Mouse (Mus musculus) embryonic facial prominence, embryonic 15.5 days (tissue): ENCODE data around the gene Ofcc1. TPM values are rescaled to one million over a fixed set of nuclear protein-coding genes. Genes with fewer than 3 reads are reported as not detected.

ENCODE experiments used
- ATAC-seq: fragments of 200-750 bp; cut with Nextera tagmentation; 2 replicates; pipeline ENCODE4 v1.8.0; 2017; ENCODE audit warnings: low read depth, moderate TSS enrichment; ENCODE audit not compliant: insufficient number of reproducible peaks, low FRiP score, low TSS enrichment
- H3K27ac ChIP-seq: fragments of 300-500 bp; sonication (generic); replicated peaks from 2 replicates; pipeline ENCODE4 v1.5.1; 2015; ENCODE audit warnings: mild to moderate bottlenecking, inconsistent platforms
- H3K27me3 ChIP-seq: fragments of 300-500 bp; sonication (generic); 2 replicates; pipeline ENCODE4 v1.6.1; 2015; ENCODE audit warnings: inconsistent platforms
- H3K36me3 ChIP-seq: fragments of 300-500 bp; sonication (generic); 2 replicates; pipeline ENCODE4 v1.6.1; 2015; ENCODE audit warnings: mild to moderate bottlenecking, inconsistent platforms
- H3K4me1 ChIP-seq: fragments of 300-500 bp; sonication (generic); 2 replicates; pipeline ENCODE4 v1.6.1; 2015; ENCODE audit warnings: inconsistent platforms
- H3K4me2 ChIP-seq: fragments of 300-500 bp; sonication (generic); replicated peaks from 2 replicates; pipeline ENCODE4 v1.6.1; 2015; ENCODE audit warnings: mild to moderate bottlenecking, inconsistent platforms
- H3K4me3 ChIP-seq: fragments of 300-500 bp; sonication (generic); replicated peaks from 2 replicates; pipeline ENCODE4 v1.5.1; 2015; ENCODE audit warnings: mild to moderate bottlenecking, inconsistent platforms
- H3K9ac ChIP-seq: fragments of 300-500 bp; sonication (generic); 2 replicates; pipeline ENCODE4 v1.6.1; 2015; ENCODE audit warnings: inconsistent platforms
- H3K9me3 ChIP-seq: fragments of 300-500 bp; sonication (generic); replicated peaks from 2 replicates; pipeline ENCODE4 v1.6.1; 2016; ENCODE audit warnings: inconsistent platforms
- WGBS: fragments of 180-500 bp; shearing (Covaris S2); methylation state at CpG from one replicate; pipeline ENCODE4 v1.1.7; 2015; 5-methylcytosine and 5-hydroxymethylcytosine counted together
- polyA plus RNA-seq: library from polyadenylated mRNA; unstranded; fragments of >200 nt; fragmentation: Nextera tagmentation; extraction: Ambion mirVana; gene quantifications from 2 replicates; pipeline ENCODE4 v1.2.1, GENCODE M21; 2015

The Ofcc1 gene
- polyA plus RNA-seq: 0.16 and 0.21 TPM in 2 replicates

DNA sequence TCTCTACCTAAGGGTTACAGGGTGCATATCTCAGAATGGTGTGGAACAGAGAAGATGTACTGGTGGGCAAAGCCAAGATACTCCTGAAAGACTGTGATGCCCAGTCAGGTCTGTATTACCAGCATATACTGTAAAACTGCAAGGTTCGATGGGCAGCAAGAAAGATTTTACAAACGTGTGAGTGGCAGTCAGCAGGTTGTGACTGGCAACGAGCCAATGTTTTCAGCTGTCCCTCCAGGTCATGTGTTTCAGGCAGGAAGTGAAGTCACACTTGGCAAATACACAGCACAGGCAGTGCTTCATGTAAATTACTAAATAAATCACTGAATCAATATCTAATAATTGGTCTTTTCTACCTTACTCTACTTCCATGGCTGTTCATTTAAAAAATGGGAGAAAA is at the start of gene Ofcc1:
Gene Ofcc1, minus strand, starts transcription at position 163 of the 400 bp plus-strand sequence.
- no peak within 1 kb of the TSS for H3K4me2 ChIP-seq
- no peak within 1 kb of the TSS for H3K4me3 ChIP-seq
- no peak within 1 kb of the TSS for H3K27ac ChIP-seq
- no peak for ATAC-seq
- H3K9me3 ChIP-seq: no peaks in the 10 kb centered on the region
- H3K4me1 ChIP-seq: no peaks in the 10 kb centered on the region
- H3K36me3 ChIP-seq: no peaks in the 10 kb centered on the region
- 46% methylated on average over 3 of the region's 3 CpGs for WGBS
- no peaks in the 10 kb centered on the region for H3K27me3 ChIP-seq
- H3K9ac ChIP-seq: no peak within 1 kb of the TSS

DNA sequence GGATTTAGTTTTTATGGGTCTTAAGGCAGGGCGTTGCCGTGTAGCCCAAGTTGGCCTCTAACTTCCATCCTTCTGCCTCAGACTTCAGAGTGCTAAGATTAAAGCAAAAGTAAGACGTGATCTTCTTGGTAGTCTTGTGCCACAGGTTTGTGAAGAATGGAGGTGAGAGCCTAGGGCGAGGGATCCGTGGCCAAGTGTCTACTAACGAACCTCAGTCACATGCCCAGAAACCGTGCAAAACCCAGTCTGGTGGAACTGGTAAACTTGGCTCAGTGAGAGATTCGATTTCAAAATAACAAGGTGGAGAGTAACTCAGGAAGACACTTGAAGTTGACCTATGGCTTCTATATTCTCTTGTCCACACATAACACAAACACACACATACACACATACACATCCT is 28.9 kb upstream of the Ofcc1 start:
- no peaks in the 10 kb centered on the region for H3K36me3 ChIP-seq
- no peaks in the 10 kb centered on the region for H3K4me1 ChIP-seq
- no peak for ATAC-seq
- H3K9ac ChIP-seq: no peak overlapping the region
- no peak overlapping the region for H3K4me3 ChIP-seq
- H3K27ac ChIP-seq: no peak overlapping the region
- H3K27me3 ChIP-seq: no peaks in the 10 kb centered on the region
- H3K9me3 ChIP-seq: no peaks in the 10 kb centered on the region
- H3K4me2 ChIP-seq: no peak overlapping the region
- 88% methylated on average over 8 of the region's 8 CpGs for WGBS

DNA sequence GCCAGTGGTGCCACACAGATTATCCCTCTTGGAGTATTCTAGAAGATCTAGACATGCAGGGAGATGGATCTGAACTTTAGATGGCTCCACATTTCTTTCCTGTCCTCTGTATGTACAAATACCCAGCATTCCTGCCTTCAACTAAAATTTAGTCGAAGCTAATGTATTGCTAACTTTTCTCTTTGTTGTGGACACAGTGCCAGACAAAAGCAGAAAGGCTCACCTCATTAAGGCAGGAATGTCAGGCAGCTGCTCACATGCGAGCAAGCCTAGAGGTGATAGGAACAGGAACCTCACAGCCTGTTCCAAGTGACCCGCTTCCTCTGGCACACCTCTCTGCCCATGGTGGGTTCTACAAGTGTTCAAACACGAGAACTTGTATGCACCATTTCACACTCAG is 26.2 kb upstream of the Ofcc1 start:
- no peaks in the 10 kb centered on the region for H3K9me3 ChIP-seq
- WGBS: 41% methylated on average over 4 of the region's 4 CpGs
- H3K36me3 ChIP-seq: no peaks in the 10 kb centered on the region
- H3K27ac ChIP-seq: no peak overlapping the region
- H3K4me1 ChIP-seq: no peaks in the 10 kb centered on the region
- ATAC-seq: no peak
- H3K4me3 ChIP-seq: no peak overlapping the region
- no peaks in the 10 kb centered on the region for H3K27me3 ChIP-seq
- no peak overlapping the region for H3K9ac ChIP-seq
- H3K4me2 ChIP-seq: no peak overlapping the region

DNA sequence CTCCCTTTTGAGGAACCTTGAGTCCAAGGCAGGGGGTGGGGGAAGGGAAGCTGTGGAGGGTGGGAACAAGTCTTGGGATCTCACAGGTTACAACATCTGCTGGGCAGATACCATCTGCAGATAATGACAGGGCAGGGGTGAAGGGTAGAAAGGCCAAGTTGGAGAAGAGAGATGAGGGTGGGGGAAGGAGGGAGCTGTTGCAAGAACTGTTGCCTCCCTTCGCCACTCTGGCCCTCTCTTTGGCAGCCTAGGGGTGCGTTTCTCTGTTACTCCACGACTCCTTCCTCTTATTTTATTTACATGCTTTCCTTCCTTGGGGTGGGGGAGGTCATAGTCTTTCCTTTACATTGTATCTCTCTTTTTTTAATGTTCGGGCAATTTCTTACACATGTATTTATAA is 23.7 kb upstream of the Ofcc1 start:
- H3K4me3 ChIP-seq: no peak overlapping the region
- ATAC-seq: no peak
- 56% methylated on average over 4 of the region's 4 CpGs for WGBS
- H3K4me1 ChIP-seq: no peaks in the 10 kb centered on the region
- H3K27me3 ChIP-seq: no peaks in the 10 kb centered on the region
- H3K9me3 ChIP-seq: no peaks in the 10 kb centered on the region
- no peak overlapping the region for H3K9ac ChIP-seq
- H3K27ac ChIP-seq: no peak overlapping the region
- H3K36me3 ChIP-seq: no peaks in the 10 kb centered on the region
- H3K4me2 ChIP-seq: no peak overlapping the region

DNA sequence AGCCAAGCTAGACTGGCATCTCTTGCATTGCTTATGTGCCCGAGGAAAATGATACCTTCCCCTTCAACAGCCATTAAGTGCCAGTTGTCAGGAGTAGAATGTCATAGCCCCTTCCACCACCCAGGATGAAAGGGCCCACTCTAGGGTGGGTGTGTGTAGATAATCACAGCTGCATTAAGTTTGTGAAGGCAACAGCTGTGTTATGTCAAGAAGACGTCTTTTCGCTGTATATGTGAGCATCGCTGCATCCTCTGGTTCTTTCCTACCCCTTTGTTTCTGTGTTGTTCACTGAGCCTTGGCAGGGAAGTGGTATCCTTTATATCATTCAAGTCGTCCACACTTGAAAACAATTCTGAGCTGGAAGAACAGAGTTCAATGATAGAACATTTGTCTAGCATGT is 15.5 kb upstream of the Ofcc1 start:
- Histone ChIP-seq H3K36me3 (no peaks in the 10 kb centered on the region), H3K27me3 (no peaks in the 10 kb centered on the region), H3K4me2 (no peak overlapping the region), H3K27ac (no peak overlapping the region), H3K9me3 (no peaks in the 10 kb centered on the region), H3K4me3 (no peak overlapping the region), H3K4me1 (no peaks in the 10 kb centered on the region), H3K9ac (no peak overlapping the region)
- ATAC-seq: no peak
- WGBS: 51% methylated on average over 5 of the region's 5 CpGs

DNA sequence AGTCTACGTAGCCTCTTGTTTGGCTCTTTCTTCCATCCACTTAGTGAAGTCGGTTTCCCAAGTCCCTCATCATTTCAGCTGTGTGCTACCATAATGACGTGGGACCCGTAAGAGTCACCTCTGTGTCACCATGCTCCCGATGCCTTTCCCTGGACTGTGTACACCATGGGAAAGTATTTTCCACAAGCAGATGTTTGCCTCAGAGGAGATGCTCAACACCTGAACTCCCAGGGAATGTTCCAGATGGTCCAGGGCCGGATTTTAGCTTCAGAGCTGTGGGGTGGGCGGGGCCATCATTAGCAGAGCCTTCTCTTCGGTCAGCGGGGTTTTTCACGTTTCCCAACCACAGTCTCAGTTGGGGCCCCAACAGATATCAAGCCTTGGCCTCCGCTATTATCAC is 5.5 kb upstream of the Ofcc1 start:
- H3K27ac ChIP-seq: no peak overlapping the region
- WGBS: 85% methylated on average over 11 of the region's 11 CpGs
- no peaks in the 10 kb centered on the region for H3K4me1 ChIP-seq
- no peak overlapping the region for H3K9ac ChIP-seq
- no peak for ATAC-seq
- H3K36me3 ChIP-seq: no peaks in the 10 kb centered on the region
- H3K4me2 ChIP-seq: no peak overlapping the region
- H3K27me3 ChIP-seq: no peaks in the 10 kb centered on the region
- H3K4me3 ChIP-seq: no peak overlapping the region
- no peaks in the 10 kb centered on the region for H3K9me3 ChIP-seq

DNA sequence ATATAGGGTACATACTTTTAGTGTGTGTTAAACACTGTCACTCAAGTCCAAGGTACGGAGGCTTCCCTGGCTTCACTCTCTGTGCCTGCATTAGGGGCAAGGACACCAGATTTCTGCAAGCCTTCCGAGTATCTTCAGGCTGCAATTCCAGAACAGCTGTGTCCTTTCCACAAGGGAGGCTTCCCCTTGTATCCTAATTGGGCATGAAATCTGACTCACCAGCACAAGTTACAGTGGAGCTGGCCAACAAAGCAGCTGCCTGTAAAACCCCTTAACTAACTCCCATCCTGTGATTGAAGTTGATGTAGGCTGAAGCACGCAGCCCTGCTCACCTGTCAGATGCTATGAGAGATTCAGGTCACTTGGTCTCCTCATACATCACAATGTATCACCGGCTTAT is 3.6 kb upstream of the Ofcc1 start:
- no peak for ATAC-seq

DNA sequence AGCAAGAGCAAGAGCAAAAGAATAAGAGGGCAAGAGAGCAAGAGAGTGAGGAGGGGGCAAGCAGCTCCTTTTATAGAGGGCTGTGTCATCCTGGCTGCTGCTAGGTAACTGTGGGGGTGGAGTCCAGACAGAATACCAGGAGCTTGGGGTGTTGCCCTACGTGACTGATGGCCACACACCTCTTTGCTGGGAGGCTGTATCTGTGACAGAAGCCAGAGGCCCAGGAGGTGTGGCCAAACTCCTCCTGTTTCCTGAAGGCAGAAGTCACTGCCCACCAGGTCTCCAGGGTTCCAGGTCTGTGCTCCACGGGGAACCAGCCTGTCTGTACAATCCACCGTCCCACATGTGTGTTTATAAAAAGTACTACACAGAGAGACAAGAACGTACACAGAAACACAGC is 558 bp downstream of the Ofcc1 start:
- Histone ChIP-seq H3K9me3 (no peaks in the 10 kb centered on the region), H3K4me2 (no peak overlapping the region), H3K27me3 (no peaks in the 10 kb centered on the region), H3K4me1 (no peaks in the 10 kb centered on the region), H3K36me3 (no peaks in the 10 kb centered on the region), H3K27ac (no peak overlapping the region), H3K4me3 (no peak overlapping the region), H3K9ac (no peak overlapping the region)
- ATAC-seq: no peak
- 49% methylated on average over 4 of the region's 4 CpGs for WGBS

More for the DNA sequence above, 3.6 kb upstream of the Ofcc1 start:
- Histone ChIP-seq H3K27ac (no peak overlapping the region), H3K9me3 (no peaks in the 10 kb centered on the region), H3K27me3 (no peaks in the 10 kb centered on the region), H3K9ac (no peak overlapping the region), H3K4me1 (no peaks in the 10 kb centered on the region), H3K36me3 (no peaks in the 10 kb centered on the region), H3K4me2 (no peak overlapping the region), H3K4me3 (no peak overlapping the region)
- whole genome bisulfite sequencing: 45% methylated on average over 4 of the region's 4 CpGs

DNA sequence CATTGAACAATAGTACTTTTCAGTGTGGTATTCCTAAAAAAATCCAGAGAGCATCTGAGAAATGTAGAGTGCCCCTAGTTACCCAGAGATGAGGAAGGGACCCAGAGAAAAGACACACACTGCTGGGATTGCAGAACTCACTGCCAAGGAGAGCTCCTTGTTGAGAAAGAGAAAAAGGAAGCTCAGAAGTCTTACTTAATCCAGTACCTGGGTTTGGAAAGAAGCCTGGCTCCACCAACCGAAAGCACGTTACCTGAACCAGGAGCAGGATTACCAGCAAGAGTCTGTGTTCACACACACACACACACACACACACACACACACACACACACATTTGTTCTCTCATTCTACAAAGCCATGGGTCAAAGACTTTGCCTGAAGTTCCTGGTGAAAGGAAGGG is 14.2 kb downstream of the Ofcc1 start:
- no peaks in the 10 kb centered on the region for H3K4me1 ChIP-seq
- H3K27me3 ChIP-seq: no peaks in the 10 kb centered on the region
- 87% methylated on average over 2 of the region's 2 CpGs for WGBS
- H3K9me3 ChIP-seq: no peaks in the 10 kb centered on the region
- H3K27ac ChIP-seq: no peak overlapping the region
- no peak overlapping the region for H3K4me2 ChIP-seq
- no peak for ATAC-seq
- no peaks in the 10 kb centered on the region for H3K36me3 ChIP-seq
- no peak overlapping the region for H3K4me3 ChIP-seq
- H3K9ac ChIP-seq: no peak overlapping the region

DNA sequence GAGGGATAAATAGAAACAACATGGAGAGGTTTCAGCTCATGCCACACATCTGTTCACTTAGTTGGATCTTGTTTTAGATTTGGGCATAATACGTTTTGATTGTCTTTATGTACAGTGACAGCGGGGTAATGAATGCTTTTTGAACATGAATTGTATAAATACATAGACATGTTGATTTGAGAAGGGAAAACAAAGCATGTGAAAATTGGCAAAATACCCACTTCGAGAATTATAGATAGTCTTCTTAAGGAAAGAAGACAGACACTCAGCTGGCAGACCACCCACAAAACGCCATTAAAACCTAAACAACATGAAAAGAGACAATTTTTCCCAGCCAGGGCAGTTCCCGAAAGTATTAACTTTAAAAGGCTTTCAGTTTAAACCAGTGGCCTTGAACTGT is 37.9 kb downstream of the Ofcc1 start:
- H3K4me2 ChIP-seq: no peak overlapping the region
- H3K4me3 ChIP-seq: no peak overlapping the region
- H3K9ac ChIP-seq: no peak overlapping the region
- 30% methylated on average over 5 of the region's 5 CpGs for WGBS
- ATAC-seq: no peak
- no peak overlapping the region for H3K27ac ChIP-seq
- H3K27me3 ChIP-seq: no peaks in the 10 kb centered on the region
- no peaks in the 10 kb centered on the region for H3K36me3 ChIP-seq
- 0 out of 2 replicates have a peak, but pooled peaks cover 3% of the 10 kb centered on the region for H3K4me1 ChIP-seq
- H3K9me3 ChIP-seq: no peaks in the 10 kb centered on the region

DNA sequence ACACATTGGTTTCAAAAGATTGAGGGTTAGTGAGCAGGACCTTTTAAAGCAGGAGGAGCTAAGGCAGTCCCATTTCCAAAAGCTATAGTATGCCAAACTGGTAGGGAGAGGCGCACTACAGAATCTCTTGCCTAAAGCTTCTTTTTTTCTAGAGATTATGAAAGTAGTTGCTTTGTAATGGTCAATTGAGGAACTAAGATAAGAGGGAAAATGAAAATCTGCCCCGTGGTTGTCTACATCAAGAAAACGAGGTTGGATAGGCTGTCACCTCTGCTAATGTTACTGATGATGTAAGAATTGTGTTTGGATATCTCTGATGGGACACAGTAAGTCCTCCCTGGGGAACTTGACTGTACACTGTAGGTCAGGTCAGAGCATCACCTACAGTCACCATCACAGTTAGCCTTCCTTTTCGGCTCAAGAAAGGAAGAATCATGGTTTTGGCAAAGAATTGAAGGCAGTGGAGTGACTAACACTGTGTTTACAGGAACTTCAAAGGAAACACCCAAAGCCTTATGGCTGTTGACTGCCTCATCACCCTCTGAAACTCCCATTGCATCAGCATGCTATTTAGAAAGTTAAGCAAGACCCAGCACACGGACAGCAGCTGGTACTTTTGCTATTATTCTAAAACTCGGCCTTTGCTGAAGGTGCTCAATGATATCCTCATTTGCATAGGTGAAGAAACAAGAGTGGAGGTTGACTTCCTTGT is 40.3 kb downstream of the Ofcc1 start:
- Histone ChIP-seq H3K36me3 (no peaks in the 10 kb centered on the region), H3K4me1 (0 out of 2 replicates have a peak, but pooled peaks cover 3% of the 10 kb centered on the region), H3K9ac (no peak overlapping the region), H3K27ac (no peak overlapping the region), H3K4me2 (no peak overlapping the region), H3K9me3 (no peaks in the 10 kb centered on the region), H3K27me3 (no peaks in the 10 kb centered on the region), H3K4me3 (no peak overlapping the region)
- 80% methylated on average over 6 of the region's 6 CpGs for WGBS
- ATAC-seq: no peak

DNA sequence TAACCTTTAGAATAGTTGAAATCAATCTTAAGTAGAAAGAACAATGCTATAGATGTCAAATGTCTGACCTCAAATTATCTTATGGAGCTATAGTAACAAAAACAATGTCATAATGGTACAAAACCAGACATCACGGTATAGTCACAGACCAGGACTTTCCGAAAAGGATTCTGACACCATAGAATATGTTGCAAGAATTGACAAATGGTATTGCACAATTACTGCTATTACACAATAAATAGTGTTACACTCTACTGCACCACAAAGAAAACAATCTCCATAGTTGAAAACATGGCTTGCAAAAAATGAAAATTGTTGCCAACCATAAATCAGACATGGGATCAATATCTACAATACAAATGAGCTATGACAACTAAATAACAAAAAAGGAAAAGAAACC is 43.5 kb downstream of the Ofcc1 start:
- H3K4me2 ChIP-seq: no peak overlapping the region
- WGBS: 89% methylated on average over 2 of the region's 2 CpGs
- no peak overlapping the region for H3K27ac ChIP-seq
- H3K27me3 ChIP-seq: no peaks in the 10 kb centered on the region
- H3K4me1 ChIP-seq: peaks cover 5% of the 10 kb centered on the region; the same call in 1 of the 2 replicates
- H3K36me3 ChIP-seq: no peaks in the 10 kb centered on the region
- no peak overlapping the region for H3K4me3 ChIP-seq
- no peaks in the 10 kb centered on the region for H3K9me3 ChIP-seq
- H3K9ac ChIP-seq: no peak overlapping the region
- ATAC-seq: no peak
